Mouse (Mus musculus) liver (tissue): Measurements from ENCODE around the gene E130309D02Rik.

Source experiments
- DNase-seq: peaks from one replicate; pipeline ENCODE4 v3.0.0-alpha.2; 2020; ENCODE audit warnings: mixed read lengths

Gene E130309D02Rik

GRCm38 (mm10) chr5:143265409-143265808 is 49.8 kb downstream of the E130309D02Rik start:
- DNase-seq, result no peak

DNA sequence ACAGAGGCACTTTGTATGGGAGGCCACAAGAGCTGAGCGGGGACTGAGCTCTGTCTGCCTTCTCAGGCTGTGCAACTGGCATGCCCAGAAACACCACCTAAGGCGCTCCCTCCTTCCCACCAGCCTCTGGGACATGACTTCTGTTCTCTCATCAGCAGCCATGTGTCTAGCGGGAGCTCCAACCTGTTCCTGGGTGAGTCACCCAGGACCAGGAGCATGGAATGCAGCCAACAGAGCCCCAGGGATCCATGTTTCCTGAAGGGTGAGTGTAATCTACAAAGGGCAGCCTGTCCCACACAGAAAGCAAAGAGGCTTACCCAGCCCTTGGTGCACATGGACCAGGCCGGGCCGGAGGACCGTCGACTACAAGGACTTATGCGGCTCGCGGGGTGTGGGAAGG is 50.5 kb downstream of the E130309D02Rik start:
- no peak for DNase-seq

- DNase-seq, result no peak
These were observed 53.5 kb downstream of the E130309D02Rik start for GRCm38 (mm10) chr5:143261636-143262035.

- no peak for DNase-seq
These were observed 59.4 kb downstream of the E130309D02Rik start for GRCm38 (mm10) chr5:143255802-143256201.

DNA sequence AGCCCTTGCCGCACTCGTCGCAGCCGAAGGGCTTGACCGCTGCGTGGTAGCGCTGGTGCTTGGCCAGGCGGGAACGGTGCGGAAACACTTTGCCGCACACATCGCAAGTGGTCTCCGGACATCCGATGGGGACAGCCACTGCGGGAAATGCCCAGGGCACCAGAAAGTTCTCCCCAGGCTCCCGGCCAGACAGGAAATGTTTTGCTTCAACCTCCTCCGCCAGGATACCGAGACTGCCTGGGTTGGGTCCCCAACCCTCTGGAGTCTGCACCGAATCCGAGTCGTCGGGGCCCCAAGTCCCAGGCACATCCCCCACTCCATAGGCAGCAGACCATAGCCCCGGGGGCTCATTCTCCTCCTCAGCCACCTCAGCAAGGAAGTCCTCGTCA is 60.0 kb downstream of the E130309D02Rik start:
- DNase-seq, result no peak

DNA sequence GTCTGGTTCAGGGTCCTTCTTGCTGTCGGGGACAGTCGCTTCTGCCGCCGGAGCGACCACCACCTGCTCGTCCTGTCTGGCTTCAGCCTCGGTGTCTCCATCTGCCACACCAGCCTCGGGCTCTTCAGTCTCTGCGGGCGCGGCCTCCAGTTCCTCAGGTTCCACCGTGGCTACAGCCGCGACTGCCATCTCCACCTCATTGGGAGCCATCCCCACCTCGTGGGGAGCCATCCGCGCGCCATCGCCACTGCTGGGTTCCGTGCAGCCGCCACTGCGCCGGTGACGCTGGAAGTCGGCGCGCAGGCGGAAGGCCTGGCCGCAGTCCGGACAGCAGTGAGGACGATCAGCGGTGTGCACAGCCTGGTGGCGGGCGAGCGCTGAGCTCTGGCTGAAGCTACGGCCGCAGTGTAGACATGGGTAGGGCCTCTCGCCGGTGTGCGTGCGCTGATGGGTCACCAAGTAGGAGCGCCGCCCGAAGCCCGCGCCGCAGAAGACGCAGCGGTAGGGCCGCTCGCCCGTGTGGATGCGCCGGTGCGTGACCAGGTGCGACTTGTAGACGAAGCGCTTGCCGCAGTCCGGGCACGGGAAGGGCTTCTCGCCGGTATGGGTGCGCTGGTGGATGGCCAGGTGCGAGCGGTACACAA is 60.6 kb downstream of the E130309D02Rik start:
- DNase-seq, result no peak

DNA sequence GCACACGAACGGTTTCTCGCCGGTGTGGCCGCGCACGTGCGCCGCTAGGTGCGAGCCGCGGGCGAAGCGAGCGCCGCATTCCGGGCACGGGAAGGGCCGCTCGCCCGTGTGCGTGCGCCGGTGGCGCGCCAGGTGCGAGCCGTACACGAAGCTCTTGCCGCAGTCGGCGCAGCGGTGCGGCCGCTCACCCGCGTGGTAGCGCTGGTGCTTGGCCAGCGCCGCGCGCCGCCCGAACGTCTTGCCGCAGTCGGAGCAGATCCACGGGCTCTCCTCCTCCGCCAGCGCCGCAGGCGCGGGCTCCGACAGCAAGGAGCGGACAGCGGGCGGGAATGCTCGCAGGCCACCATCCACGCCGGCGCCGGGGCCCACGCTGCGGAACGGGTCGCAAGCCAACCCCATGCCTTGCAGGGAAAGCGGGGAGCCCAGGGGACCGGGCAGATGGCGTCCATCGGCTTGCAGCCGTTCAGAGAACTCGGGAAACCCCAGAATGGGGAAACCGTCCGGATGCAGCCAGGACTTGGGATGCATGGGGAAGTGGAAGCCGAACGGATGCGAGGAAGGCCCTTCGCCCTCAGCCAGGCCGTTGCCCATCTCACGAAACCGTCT is 61.2 kb downstream of the E130309D02Rik start:
- DNase-seq, result no peak

DNA sequence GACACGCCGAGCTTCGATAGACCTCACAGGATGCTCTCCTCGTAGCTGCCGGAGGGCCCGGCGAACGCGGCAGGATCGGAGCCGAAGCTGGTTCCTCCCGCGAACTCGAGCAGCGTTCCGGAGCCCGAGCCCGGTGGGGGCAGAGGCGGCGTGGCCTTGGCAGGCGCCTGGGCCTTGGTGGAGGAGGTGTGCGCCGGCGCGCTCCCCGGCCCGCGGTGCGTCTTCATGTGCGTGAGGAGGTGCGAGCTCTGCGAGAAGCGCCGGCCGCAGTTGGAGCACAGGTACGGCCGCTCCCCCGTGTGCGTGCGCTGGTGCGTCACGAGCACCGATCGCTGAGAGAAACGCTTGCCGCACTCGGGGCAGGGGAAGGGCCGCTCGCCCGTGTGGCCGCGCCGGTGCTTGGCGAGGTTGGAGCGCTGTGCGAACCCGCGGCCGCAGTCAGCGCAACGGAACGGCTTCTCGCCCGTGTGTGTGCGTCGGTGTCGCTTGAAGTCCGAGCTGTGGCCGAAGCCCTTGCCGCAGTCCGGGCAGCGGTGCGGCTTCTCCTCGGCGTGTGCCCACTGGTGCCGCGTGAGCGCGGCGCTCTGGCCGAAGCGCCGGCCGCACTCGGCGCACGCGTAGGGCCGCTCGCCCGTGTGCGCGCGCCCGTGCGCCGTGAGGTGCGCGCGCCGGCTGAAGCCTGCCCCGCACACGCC is 61.8 kb downstream of the E130309D02Rik start:
- DNase-seq, result no peak

GRCm38 (mm10) chr5:143252791-143253185 is 62.4 kb downstream of the E130309D02Rik start:
- no peak for DNase-seq

GRCm38 (mm10) chr5:143252039-143252438 is 63.1 kb downstream of the E130309D02Rik start:
- no peak for DNase-seq
